Mouse (Mus musculus): ENCODE data around the gene Pip4k2a. TPM values are rescaled to one million over a fixed set of nuclear protein-coding genes. Genes with fewer than 3 reads are reported as not detected.
A peak's percentile ranks its signal among the peaks of the same experiment; 100 is the strongest.
"Not testable (repeated sequence)": the region's sequence is repeated elsewhere in the genome, so short reads cannot be mapped to it uniquely, and the experiment has no call there.

Gene Pip4k2a
- polyA plus RNA-seq, 1 experiment from 2014 or later: 14.2 TPM

DNA sequence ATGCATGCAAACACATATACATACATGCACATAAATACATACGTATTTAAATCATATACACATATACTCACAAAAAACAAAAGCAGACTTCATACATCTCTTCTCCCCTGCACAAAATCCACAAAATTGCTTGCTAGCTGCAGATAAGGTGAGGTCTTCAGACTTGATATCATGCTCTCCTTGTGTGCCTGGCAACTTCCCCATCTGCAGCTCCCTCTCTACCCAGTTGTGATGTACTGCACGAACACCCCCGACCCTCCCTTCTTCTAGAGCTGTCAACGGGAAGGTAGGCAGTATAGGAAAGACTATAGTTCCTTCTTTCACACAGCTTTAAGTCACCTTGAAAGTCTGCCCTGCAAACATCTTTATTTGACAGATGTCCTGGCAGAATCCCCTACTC lies 96.8 kb downstream of the Pip4k2a start:
- WGBS: 95% methylated on average over 4 of the region's 4 CpGs
- DNase-seq (ENCODE audit: low spot score) (no peak), ATAC-seq (ENCODE audit: low FRiP score) (no peak)
- Histone ChIP-seq H3K4me3 (replicated peaks; ENCODE audit: low read length) (no peak overlapping the region), H3K27ac (no peak overlapping the region), H3K4me2 (replicated peaks) (no peak overlapping the region), H3K9me3 (ENCODE audit: control insufficient read depth, low read length) (no peaks in the 10 kb centered on the region), H3K4me1 (replicated peaks; ENCODE audit: control insufficient read depth, insufficient read depth, low read length) (no peaks in the 10 kb centered on the region), H3K9ac (no peak overlapping the region), H3K27me3 (ENCODE audit: control insufficient read depth, insufficient read depth, low read length) (no peaks in the 10 kb centered on the region), H3K36me3 (replicated peaks; ENCODE audit: control insufficient read depth, insufficient read depth) (no peaks in the 10 kb centered on the region)

GRCm38 (mm10) chr2:18900635-18901034 lies 97.3 kb downstream of the Pip4k2a start:
- H3K27ac ChIP-seq: no peak overlapping the region
- H3K27me3 ChIP-seq (ENCODE audit: control insufficient read depth, insufficient read depth, low read length): no peaks in the 10 kb centered on the region
- H3K9ac ChIP-seq: no peak overlapping the region
- DNase-seq (ENCODE audit: low spot score): no peak
- H3K4me1 ChIP-seq (replicated peaks; ENCODE audit: control insufficient read depth, insufficient read depth, low read length): no peaks in the 10 kb centered on the region
- no peak overlapping the region for H3K4me2 ChIP-seq (replicated peaks)
- no peaks in the 10 kb centered on the region for H3K36me3 ChIP-seq (replicated peaks; ENCODE audit: control insufficient read depth, insufficient read depth)
- ATAC-seq (ENCODE audit: low FRiP score): no peak
- 96% methylated on average over 2 of the region's 2 CpGs for WGBS
- no peak overlapping the region for H3K4me3 ChIP-seq (replicated peaks; ENCODE audit: low read length)
- no peaks in the 10 kb centered on the region for H3K9me3 ChIP-seq (ENCODE audit: control insufficient read depth, low read length)

DNA sequence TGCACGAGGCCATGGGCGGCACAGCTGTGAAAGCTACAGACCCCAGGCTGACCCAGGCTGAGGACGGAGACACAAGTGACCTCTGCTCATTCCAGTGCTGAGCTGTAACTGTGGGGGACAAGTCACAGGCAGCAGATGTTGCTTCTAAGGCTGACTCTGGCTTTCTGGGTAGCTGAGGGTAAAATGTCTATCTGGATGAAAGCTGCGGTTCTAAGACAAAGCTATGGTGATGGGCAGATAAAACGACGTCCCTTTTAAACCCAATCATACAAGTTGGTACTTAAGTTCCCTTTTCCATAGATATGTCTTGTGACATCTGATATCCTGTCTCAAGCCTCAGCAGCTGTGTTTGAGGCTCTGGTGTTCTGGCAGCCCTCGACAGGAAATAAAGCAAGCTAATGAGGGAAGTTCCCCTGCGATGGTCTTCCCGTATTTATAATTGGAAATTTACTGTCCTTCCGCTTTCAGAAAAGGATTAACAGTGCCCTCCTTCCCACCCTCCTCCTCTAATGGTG lies 100.1 kb downstream of the Pip4k2a start:
- Histone ChIP-seq H3K27me3 (ENCODE audit: control insufficient read depth, insufficient read depth, low read length) (no peaks in the 10 kb centered on the region), H3K4me1 (replicated peaks; ENCODE audit: control insufficient read depth, insufficient read depth, low read length) (no peaks in the 10 kb centered on the region), H3K4me3 (replicated peaks; ENCODE audit: low read length) (no peak overlapping the region), H3K27ac (no peak overlapping the region), H3K4me2 (replicated peaks) (no peak overlapping the region), H3K9ac (no peak overlapping the region), H3K36me3 (replicated peaks; ENCODE audit: control insufficient read depth, insufficient read depth) (no peaks in the 10 kb centered on the region), H3K9me3 (ENCODE audit: control insufficient read depth, low read length) (no peaks in the 10 kb centered on the region)
- DNase-seq (ENCODE audit: low spot score) (no peak), ATAC-seq (ENCODE audit: low FRiP score) (no peak)
- WGBS: 59% methylated on average over 10 of the region's 10 CpGs

DNA sequence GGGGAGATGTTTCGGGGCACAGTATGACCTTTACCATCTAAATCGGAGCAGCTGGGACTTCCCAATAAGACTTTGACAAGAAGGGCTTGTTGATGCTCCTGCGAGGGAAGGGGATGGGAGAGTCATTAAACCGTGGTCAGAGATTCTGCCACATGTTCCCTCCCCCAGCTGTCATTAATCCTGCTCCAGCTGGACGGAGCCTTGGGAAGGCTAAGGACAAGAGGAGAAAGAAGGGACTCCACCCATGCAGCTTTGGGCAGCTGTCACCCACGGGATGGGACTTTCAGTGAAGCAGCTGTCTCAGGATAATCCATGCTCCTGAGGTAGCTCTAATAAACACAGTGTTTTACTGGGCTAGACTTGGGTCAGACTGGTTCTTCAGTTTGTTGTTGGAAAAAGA lies 101.9 kb downstream of the Pip4k2a start:
- no peak overlapping the region for H3K27ac ChIP-seq
- DNase-seq (ENCODE audit: low spot score) (no peak), ATAC-seq (ENCODE audit: low FRiP score) (no peak)
- no peak overlapping the region for H3K4me3 ChIP-seq (replicated peaks; ENCODE audit: low read length)
- no peaks in the 10 kb centered on the region for H3K4me1 ChIP-seq (replicated peaks; ENCODE audit: control insufficient read depth, insufficient read depth, low read length)
- H3K9ac ChIP-seq: no peak overlapping the region
- H3K27me3 ChIP-seq (ENCODE audit: control insufficient read depth, insufficient read depth, low read length): no peaks in the 10 kb centered on the region
- no peak overlapping the region for H3K4me2 ChIP-seq (replicated peaks)
- H3K36me3 ChIP-seq (replicated peaks; ENCODE audit: control insufficient read depth, insufficient read depth): no peaks in the 10 kb centered on the region
- H3K9me3 ChIP-seq (ENCODE audit: control insufficient read depth, low read length): no peaks in the 10 kb centered on the region
- WGBS: 45% methylated on average over 6 of the region's 6 CpGs

GRCm38 (mm10) chr2:18893336-18893735 lies 104.6 kb downstream of the Pip4k2a start:
- H3K4me3 ChIP-seq (replicated peaks; ENCODE audit: low read length); H3K36me3 ChIP-seq (replicated peaks; ENCODE audit: control insufficient read depth, insufficient read depth); H3K9me3 ChIP-seq (ENCODE audit: control insufficient read depth, low read length); ATAC-seq (ENCODE audit: low FRiP score); DNase-seq (ENCODE audit: low spot score); H3K9ac ChIP-seq; H3K4me1 ChIP-seq (replicated peaks; ENCODE audit: control insufficient read depth, insufficient read depth, low read length); H3K4me2 ChIP-seq (replicated peaks); H3K27ac ChIP-seq; H3K27me3 ChIP-seq (ENCODE audit: control insufficient read depth, insufficient read depth, low read length): not testable (repeated sequence)
- WGBS: 93% methylated on average over 1 of the region's 1 CpGs

DNA sequence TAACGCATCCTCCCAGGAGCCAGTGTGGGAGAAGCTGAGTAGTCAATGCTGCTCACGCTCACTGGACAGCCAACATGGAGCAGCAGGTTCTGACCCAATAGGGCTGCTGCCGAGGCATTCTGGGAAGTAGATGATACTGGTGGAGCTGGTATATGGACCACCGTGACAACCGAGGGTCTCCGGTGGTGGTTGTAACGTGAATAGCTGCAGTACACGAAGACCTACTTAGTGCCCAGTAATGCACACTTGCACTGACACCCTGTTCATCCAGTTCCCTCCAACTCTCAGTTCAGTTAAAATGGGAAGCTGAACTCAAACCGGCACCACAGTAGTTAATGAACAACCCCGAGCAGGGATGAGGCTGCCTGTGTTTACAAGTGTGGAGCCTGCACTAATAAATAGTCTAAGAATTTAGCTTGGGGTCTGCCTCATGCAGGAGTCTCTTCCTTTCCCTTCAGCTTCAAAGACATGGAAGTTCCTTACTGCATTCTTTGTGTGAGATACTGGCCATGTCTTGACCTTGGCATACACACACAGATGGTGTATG lies 105.9 kb downstream of the Pip4k2a start:
- WGBS: 90% methylated on average over 10 of the region's 10 CpGs
- Histone ChIP-seq H3K9ac (no peak overlapping the region), H3K27me3 (ENCODE audit: control insufficient read depth, insufficient read depth, low read length) (no peaks in the 10 kb centered on the region), H3K9me3 (ENCODE audit: control insufficient read depth, low read length) (no peaks in the 10 kb centered on the region), H3K4me2 (replicated peaks) (no peak overlapping the region), H3K4me3 (replicated peaks; ENCODE audit: low read length) (no peak overlapping the region), H3K27ac (no peak overlapping the region), H3K4me1 (replicated peaks; ENCODE audit: control insufficient read depth, insufficient read depth, low read length) (no peaks in the 10 kb centered on the region), H3K36me3 (replicated peaks; ENCODE audit: control insufficient read depth, insufficient read depth) (no peaks in the 10 kb centered on the region)
- ATAC-seq (ENCODE audit: low FRiP score) (no peak), DNase-seq (ENCODE audit: low spot score) (no peak)

- Histone ChIP-seq H3K36me3 (replicated peaks; ENCODE audit: control insufficient read depth, insufficient read depth) (no peaks in the 10 kb centered on the region), H3K9ac (no peak overlapping the region), H3K4me2 (replicated peaks) (no peak overlapping the region), H3K27me3 (ENCODE audit: control insufficient read depth, insufficient read depth, low read length) (no peaks in the 10 kb centered on the region), H3K4me3 (replicated peaks; ENCODE audit: low read length) (no peak overlapping the region), H3K27ac (no peak overlapping the region), H3K9me3 (ENCODE audit: control insufficient read depth, low read length) (no peaks in the 10 kb centered on the region), H3K4me1 (replicated peaks; ENCODE audit: control insufficient read depth, insufficient read depth, low read length) (no peaks in the 10 kb centered on the region)
- DNase-seq (ENCODE audit: low spot score) (no peak), ATAC-seq (ENCODE audit: low FRiP score) (peak; percentile 51; the same call in 1 of the 2 replicates)
- 73% methylated on average over 11 of the region's 11 CpGs for WGBS
Observed at GRCm38 (mm10) chr2:18890227-18891001, 107.5 kb downstream of the Pip4k2a start.

DNA sequence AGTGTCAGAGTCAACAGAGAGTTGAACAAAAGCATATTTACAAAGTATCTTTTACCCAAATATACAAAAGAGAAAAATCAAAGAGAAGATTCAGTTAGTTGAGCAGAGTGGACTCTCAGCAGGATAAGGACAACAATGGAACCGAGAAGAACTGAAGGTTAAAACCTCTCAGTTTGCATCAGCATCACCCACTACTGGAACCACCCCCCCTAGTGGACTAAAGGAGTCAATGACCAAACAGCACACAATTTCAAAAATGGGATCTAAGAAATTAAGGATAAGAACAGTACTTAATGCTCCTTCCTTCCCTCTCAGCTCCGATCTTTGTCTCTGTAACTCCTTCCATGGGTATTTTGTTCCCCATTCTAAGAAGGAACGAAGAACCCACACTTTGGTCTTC lies 113.6 kb downstream of the Pip4k2a start:
- Histone ChIP-seq H3K27ac (no peak overlapping the region), H3K9ac (no peak overlapping the region), H3K4me1 (replicated peaks; ENCODE audit: control insufficient read depth, insufficient read depth, low read length) (no peaks in the 10 kb centered on the region), H3K4me2 (replicated peaks) (no peak overlapping the region), H3K27me3 (ENCODE audit: control insufficient read depth, insufficient read depth, low read length) (no peaks in the 10 kb centered on the region), H3K4me3 (replicated peaks; ENCODE audit: low read length) (no peak overlapping the region), H3K9me3 (ENCODE audit: control insufficient read depth, low read length) (no peaks in the 10 kb centered on the region), H3K36me3 (replicated peaks; ENCODE audit: control insufficient read depth, insufficient read depth) (no peaks in the 10 kb centered on the region)
- ATAC-seq (ENCODE audit: low FRiP score) (no peak), DNase-seq (ENCODE audit: low spot score) (no peak)
- 84% methylated on average over 3 of the region's 3 CpGs for WGBS

DNA sequence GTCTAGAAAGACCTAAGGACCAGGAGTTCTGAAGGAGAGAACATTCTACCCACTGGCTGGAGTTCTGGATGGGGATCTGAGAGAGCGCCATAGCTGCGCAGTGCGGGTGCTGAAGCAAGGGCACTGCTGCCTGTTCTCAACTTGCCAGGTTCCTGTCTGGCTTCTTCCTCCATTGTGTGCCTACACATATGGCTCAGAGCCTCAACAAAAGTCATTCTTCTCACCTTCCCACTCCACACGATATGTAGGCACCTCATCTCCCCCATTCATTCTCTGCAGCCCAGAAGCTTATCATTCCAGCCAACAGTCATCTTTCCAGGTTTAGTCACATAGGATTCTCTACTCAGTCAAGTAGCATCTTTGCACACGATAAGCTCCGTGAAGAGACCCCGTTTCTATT lies 123.3 kb downstream of the Pip4k2a start:
- no peak overlapping the region for H3K27ac ChIP-seq
- 94% methylated on average over 7 of the region's 7 CpGs for WGBS
- H3K27me3 ChIP-seq (ENCODE audit: control insufficient read depth, insufficient read depth, low read length): no peaks in the 10 kb centered on the region
- DNase-seq (ENCODE audit: low spot score) (no peak), ATAC-seq (ENCODE audit: low FRiP score) (no peak)
- H3K4me3 ChIP-seq (replicated peaks; ENCODE audit: low read length): no peak overlapping the region
- no peak overlapping the region for H3K9ac ChIP-seq
- H3K9me3 ChIP-seq (ENCODE audit: control insufficient read depth, low read length): no peaks in the 10 kb centered on the region
- H3K36me3 ChIP-seq (replicated peaks; ENCODE audit: control insufficient read depth, insufficient read depth): no peaks in the 10 kb centered on the region; the same call in 1 of the 2 replicates
- H3K4me1 ChIP-seq (replicated peaks; ENCODE audit: control insufficient read depth, insufficient read depth, low read length): no peaks in the 10 kb centered on the region
- no peak overlapping the region for H3K4me2 ChIP-seq (replicated peaks)
